Mouse (Mus musculus): Measurements from ENCODE around the gene Ccdc172.

DNA sequence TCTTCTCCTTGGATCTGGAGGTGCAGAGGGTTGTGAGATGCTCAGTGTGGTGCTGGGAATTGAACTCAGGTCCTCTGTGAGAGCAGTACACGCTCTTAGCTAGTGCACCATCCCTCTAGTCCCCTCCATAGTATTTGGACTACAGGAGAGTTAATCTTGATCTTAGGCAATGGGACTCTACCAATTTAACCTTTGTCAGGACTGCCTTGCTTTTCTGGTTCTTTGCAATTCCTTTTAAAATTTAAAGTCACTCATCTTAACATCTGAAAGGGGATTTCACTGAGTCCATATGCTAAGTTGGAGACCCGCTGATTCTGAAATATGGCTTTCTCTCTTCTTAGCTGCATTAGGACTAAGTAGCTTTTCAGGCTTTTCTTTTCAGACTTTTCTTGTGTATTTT lies 59.8 kb downstream of the Ccdc172 start:
- TF ChIP-seq CTCF (IDR thresholded peaks at IDR 0.05; ENCODE audit: borderline replicate concordance, extremely low read depth, insufficient read depth, insufficient read length) (no peak), POLR2A (IDR thresholded peaks at IDR 0.05; ENCODE audit: borderline replicate concordance, extremely low read depth, insufficient read depth, insufficient read length, poor library complexity, severe bottlenecking) (no peak)

Measured in brain, embryonic 14.5 days (tissue).